Mouse (Mus musculus) brain, embryonic 14.5 days (tissue): Measurements from ENCODE around the gene Apbb1.

Experiments
- CTCF ChIP-seq: fragments of 200-500 bp; IDR thresholded peaks from 2 replicates; pipeline ENCODE4 v1.5.1; 2012; ENCODE audit warnings: inconsistent platforms, mild to moderate bottlenecking, moderate library complexity, borderline replicate concordance; ENCODE audit not compliant: insufficient read depth, insufficient read length; ENCODE audit errors: extremely low read depth
- POLR2A ChIP-seq: fragments of 200-500 bp; IDR thresholded peaks from 2 replicates; pipeline ENCODE4 v1.6.1; 2012; ENCODE audit warnings: mild to moderate bottlenecking, inconsistent platforms, borderline replicate concordance; ENCODE audit not compliant: poor library complexity, insufficient read depth, insufficient read length, severe bottlenecking; ENCODE audit errors: extremely low read depth

DNA sequence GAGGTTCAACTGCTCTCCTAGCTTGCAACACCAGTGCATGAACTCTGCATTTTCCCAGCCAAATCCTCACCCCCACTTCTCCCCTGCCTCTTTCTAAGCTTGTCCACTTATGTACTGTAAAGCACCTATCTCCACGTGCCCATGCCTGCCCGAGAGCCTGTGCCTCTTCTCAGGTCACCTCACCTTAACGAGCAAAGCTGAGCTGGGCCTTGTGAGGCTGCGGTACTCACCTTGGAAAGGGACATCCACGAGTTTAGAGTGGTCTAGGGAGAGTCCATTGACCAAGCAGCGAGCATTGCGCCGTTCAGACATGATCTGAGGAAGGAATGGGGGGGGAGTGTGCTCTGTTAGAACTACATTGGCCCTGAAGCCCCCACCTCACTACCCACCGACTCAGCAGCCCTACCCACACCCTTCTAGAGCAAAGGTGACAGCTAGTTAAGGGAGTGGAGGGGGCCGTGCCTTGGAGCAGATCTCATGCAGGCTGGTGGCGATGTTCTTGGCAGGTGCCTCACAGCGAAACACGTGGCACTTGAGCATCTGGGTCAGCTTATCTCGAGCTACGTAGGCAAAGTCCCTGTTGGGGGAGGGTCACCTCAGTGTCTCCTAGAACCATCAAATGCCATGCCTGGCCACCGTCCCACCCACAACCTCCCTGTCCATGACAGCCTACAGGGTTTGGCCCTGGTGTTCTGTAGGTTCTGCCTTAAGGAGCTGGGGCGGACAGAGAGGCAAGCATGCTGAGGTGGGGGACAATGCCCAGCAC is 16.2 kb downstream of the Apbb1 start:
- no peak for TF ChIP-seq POLR2A
- TF ChIP-seq CTCF = no peak
